Mouse (Mus musculus) adrenal gland (tissue): Measurements from ENCODE around the gene Sv2b.
"Not testable (repeated sequence)": the region's sequence is repeated elsewhere in the genome, so short reads cannot be mapped to it uniquely, and the experiment has no call there.

Experiments used
- intact Hi-C: fragments of 180-260 bp; cut with DNase I; formaldehyde crosslinking; loops from one replicate; pipeline ENCODE4 v1.15.1; 2025
- long read RNA-seq, 2 experiments: library from polyadenylated mRNA; unstranded; transcript quantifications; one replicate each; pipeline ENCODE4 v2.0.0; 2020; ENCODE audit warnings: borderline replicate concordance in 1 of 2; ENCODE audit not compliant: insufficient replicate concordance in 1 of 2

Gene Sv2b
- long read RNA-seq, experiment 1: 0 reads
- long read RNA-seq, experiment 2, partial matches to known transcripts: 0 of 1 reads
- long read RNA-seq, experiment 2, other reads (novel, unspliced or antisense): 1 of 1 reads

GRCm38 (mm10) chr7:75308457-75309312, at the start of gene Sv2b:
TSS of gene Sv2b (minus strand) at chr7:75309262.
- intact Hi-C loops: no loop called here

- intact Hi-C loops: no loop called here
Measured at GRCm38 (mm10) chr7:75358284-75358851, 49.3 kb upstream of the Sv2b start.

GRCm38 (mm10) chr7:75355521-75355920, 46.5 kb upstream of the Sv2b start:
- intact Hi-C loops: no loop called here

DNA sequence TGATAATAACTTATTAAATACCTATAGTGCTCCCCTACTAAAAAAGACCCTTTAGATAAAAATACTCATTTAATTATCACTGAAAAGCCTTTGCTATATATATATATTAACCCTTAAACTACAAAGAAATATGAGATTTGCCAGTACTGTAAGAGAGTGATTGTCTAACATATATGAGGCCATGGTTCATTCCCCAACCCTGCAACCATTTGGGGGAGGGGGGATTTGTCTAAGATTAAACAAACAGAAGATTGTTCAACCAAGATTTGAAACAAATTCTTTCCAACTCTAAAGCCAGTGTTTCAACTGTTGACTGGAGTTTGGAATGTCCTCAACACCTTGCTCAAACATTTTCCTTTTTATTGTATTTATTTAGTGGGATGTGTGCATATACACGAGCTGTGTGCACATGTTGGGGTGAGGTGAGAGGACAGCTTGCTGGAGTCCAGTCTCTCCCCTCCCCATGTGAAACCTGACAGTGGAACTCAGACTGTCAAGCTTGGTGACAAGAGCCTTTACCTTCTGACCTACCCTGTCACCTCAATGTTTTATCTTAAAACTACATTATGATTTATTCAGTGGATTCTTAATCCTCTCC, 43.8 kb upstream of the Sv2b start:
- intact Hi-C loops: no loop called here

- intact Hi-C loops: no loop called here
Measured at GRCm38 (mm10) chr7:75350172-75350571, 41.1 kb upstream of the Sv2b start.

DNA sequence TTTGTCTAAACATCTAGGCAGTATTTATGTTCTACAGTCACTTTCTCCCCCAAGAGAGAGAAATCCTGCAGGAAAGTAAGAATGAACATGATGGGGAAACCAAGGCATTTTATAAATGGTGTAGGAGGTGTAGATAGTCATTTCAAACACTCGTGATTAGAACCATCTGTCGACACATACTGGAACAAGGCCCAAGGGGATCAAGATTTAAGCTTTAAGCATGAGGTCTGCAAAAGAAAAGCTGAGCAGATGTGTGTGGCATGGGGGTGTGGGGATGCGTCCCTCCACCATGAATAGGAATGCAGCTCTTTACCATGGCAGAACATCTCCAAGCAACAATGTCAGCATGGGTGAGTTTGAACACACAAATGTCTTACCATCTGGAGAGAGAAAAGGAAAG, 23.2 kb upstream of the Sv2b start:
- intact Hi-C loops: no loop called here

GRCm38 (mm10) chr7:75329740-75330142, 20.7 kb upstream of the Sv2b start:
- intact Hi-C loops: no loop called here

DNA sequence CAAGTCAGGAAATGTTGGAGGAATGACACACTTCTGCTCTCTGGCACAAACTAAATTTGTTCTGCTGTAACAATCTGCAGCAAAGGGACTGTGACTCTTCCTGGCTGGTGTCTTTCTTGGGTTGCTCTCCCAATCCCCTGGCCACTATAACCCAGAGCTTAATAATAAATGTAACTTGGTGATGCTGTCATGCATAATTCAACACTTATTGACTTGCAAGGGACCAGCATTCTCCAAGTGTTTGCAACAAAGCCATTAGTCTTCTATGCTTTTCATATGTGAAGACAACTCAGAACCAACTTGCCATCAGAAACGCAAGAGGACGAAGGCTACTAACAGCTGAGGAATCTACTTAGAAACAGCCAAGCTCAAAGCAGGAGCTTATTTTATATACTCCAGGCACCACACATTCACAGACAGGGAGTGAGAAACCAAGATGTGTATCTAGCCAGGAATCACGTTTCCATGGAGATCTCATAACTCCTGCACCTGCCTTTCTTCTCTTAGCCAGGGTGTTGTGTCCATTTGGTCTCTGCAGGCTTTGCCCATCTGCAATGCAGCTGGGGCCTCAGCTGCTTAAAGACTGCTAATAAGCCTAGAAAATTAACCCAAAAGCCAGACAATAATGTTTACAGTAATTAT, 19.8 kb upstream of the Sv2b start:
- intact Hi-C loops: no loop called here

DNA sequence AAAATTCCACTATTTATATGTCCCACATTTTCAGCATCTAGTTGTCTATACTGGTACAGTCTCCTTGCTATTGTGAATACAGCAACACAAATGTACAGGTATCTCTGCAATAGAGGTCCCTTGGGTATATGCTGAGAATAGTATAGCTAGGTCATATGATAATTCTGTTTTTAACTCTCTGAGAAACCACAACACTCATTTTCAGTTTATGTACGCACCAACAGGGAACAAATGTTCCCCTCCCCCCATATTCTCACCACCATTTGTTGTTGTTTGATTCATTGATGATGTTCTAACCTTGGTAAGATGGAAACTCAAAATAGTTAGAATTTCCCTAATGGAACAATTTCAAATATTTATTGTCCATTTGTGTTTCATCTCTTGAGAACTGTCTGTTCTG, 16.2 kb upstream of the Sv2b start:
- intact Hi-C loops: no loop called here

- intact Hi-C loops: not testable (repeated sequence)
Measured at GRCm38 (mm10) chr7:75322742-75323141, 13.7 kb upstream of the Sv2b start.

DNA sequence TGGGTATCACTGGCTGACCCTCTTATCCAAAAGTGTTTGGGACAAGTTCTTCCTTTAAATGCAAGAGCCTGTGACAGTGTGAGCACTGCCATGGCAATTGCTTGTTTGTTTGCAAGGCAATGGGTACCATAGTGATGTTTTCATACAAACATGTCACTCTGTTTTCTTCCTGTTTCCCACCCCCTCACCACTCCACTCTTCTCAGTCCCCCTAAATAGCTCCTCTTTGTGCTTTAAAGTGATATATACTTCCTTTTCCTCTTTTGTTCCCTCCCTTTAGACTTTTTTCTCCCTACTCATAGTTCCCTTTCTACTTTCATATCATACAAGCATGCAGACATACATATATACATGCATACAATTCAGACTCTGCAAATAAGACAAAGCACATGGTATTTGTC, 10.9 kb upstream of the Sv2b start:
- intact Hi-C loops: no loop called here

DNA sequence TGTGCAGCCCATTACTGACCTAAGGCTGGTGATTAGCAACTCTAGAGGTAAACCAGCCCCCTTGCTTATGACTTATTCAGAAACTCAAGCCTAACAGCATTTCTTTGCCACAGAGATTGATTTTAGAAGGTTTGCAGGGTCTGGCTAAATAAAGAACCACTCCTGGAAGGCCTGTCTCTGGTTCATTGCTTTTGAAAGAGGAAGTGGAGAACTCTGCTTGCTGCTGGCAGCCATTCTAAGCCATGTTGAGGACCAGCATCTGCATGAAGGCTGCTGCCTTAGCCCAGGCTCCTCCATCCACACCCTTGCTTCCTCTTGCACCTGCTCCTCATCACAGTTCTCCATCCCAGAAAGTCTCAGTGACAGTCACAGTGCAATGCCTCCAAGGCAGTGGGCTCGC, 9.3 kb upstream of the Sv2b start:
- intact Hi-C loops: no loop called here

- intact Hi-C loops: no loop called here
Measured at GRCm38 (mm10) chr7:75314873-75315272, 5.8 kb upstream of the Sv2b start.

GRCm38 (mm10) chr7:75309570-75309969, 508 bp upstream of the Sv2b start:
- intact Hi-C loops: no loop called here

- intact Hi-C loops: no loop called here
Measured at GRCm38 (mm10) chr7:75308140-75308456, 964 bp downstream of the Sv2b start.

DNA sequence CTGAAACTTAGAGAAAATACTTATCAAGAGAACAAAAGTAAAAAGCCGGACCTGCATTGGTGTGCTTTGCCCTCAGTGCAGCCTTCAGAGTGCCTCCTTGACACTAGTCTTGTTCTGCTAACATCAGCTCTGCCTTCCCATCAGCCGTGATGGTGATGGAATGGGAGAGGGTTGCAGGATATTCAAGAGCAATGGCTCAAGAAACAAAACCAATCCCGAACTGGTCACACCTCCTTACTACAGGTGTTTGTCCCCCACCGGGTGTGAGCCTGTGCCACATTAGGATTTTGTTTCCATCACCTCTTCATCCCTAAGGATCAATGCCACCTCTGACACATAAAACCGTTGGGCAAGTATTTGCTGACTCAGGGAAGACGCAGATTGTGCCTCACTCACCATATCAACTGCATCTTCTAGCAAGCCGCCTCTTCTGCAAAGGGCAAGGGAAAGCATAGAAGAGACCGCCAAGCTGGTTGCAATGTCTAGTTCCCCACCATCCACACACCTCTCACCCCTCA, 1.4 kb downstream of the Sv2b start:
- intact Hi-C loops: no loop called here

GRCm38 (mm10) chr7:75305901-75306465, 3.1 kb downstream of the Sv2b start:
- intact Hi-C loops: no loop called here

GRCm38 (mm10) chr7:75302523-75303215, 6.4 kb downstream of the Sv2b start:
- intact Hi-C loops: no loop called here

- intact Hi-C loops: no loop called here
Measured at GRCm38 (mm10) chr7:75299245-75299644, 9.8 kb downstream of the Sv2b start.

DNA sequence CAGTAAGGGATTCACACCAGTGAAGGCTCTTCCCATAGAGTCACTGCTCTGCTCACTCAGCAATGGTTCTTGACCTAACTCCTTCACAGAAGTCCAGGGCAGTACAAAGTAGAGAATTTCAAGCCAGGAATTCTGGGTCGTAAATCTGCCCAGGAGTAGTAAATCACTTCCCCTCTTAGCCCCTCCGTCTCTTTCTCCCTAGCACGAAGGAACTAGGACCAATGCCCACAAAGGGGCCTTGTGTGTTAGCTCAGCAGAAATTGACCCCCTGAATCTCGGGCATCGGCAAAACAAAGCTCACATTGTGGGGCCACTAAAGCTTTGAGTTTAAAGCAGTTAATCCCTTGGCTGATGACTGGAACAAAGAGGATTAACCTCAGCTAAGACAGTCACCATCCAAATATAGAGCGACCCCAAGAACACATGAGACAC, 12.4 kb downstream of the Sv2b start:
- intact Hi-C loops: no loop called here
